Mouse (Mus musculus) myocyte (in vitro differentiated cells): ENCODE results near the gene Nkiras2. TPM values are rescaled to one million over a fixed set of nuclear protein-coding genes. Genes with fewer than 3 reads are reported as not detected.

ENCODE experiments used
- H3K27me3 ChIP-seq: one replicate; pipeline ENCODE4 v1.6.1; 2011; ENCODE audit not compliant: control insufficient read depth, insufficient read depth, insufficient read length
- H3K36me3 ChIP-seq: one replicate; pipeline ENCODE4 v1.6.1; 2011; ENCODE audit not compliant: control insufficient read depth, insufficient read depth
- H3K4me2 ChIP-seq: one replicate; pipeline ENCODE4 v1.6.1; 2011; ENCODE audit warnings: low read depth, control low read depth
- H3K4me3 ChIP-seq: one replicate; pipeline ENCODE4 v1.5.1; 2011; ENCODE audit warnings: mild to moderate bottlenecking, control low read depth, moderate library complexity
- H3K79me2 ChIP-seq: one replicate; pipeline ENCODE4 v1.6.1; 2011; ENCODE audit not compliant: control insufficient read depth, insufficient read depth
- H3ac ChIP-seq: one replicate; pipeline ENCODE4 v1.6.1; 2011; ENCODE audit not compliant: control insufficient read depth, insufficient read length
- CEBPB ChIP-seq: IDR thresholded peaks from 2 replicates; pipeline ENCODE4 v1.6.1; 2011; ENCODE audit warnings: mild to moderate bottlenecking, moderate library complexity; ENCODE audit not compliant: poor library complexity, insufficient read depth, severe bottlenecking
- E2F4 ChIP-seq: IDR thresholded peaks from one replicate; pipeline ENCODE4 v1.6.1; 2011; ENCODE audit warnings: mild to moderate bottlenecking, control low read depth, moderate library complexity; ENCODE audit not compliant: insufficient read depth
- MAX ChIP-seq: IDR thresholded peaks from one replicate; pipeline ENCODE4 v1.6.1; 2011; ENCODE audit warnings: low read depth, mild to moderate bottlenecking, control low read depth
- MYOD1 ChIP-seq, 3 experiments: IDR thresholded peaks; one replicate each; pipeline ENCODE4 v1.6.1; 2011; ENCODE audit warnings: control low read depth in 2 of 3, low read depth in 2 of 3, mild to moderate bottlenecking in 2 of 3, moderate library complexity in 1 of 3; ENCODE audit not compliant: insufficient read length in 2 of 3, control insufficient read depth in 1 of 3
- MYOG ChIP-seq, 3 experiments: IDR thresholded peaks; one replicate each; pipeline ENCODE4 v1.6.1; 2011; ENCODE audit warnings: control low read depth in 2 of 3, low read depth in 2 of 3, mild to moderate bottlenecking in 2 of 3; ENCODE audit not compliant: insufficient read length in 2 of 3, control insufficient read depth in 1 of 3, insufficient read depth in 1 of 3
- POLR2A ChIP-seq: IDR thresholded peaks from one replicate; pipeline ENCODE4 v1.6.1; 2011; ENCODE audit warnings: low read depth, mild to moderate bottlenecking, control low read depth, moderate library complexity; ENCODE audit not compliant: insufficient read length
- POLR2AphosphoS2 ChIP-seq: IDR thresholded peaks from one replicate; pipeline ENCODE4 v1.6.1; 2011; ENCODE audit warnings: low read depth, control low read depth; ENCODE audit not compliant: insufficient read length
- REST ChIP-seq: IDR thresholded peaks from one replicate; pipeline ENCODE4 v1.6.1; 2011; ENCODE audit warnings: mild to moderate bottlenecking, control low read depth, moderate library complexity; ENCODE audit not compliant: insufficient read depth, insufficient read length
- SRF ChIP-seq: IDR thresholded peaks from one replicate; pipeline ENCODE4 v1.6.1; 2011; ENCODE audit warnings: low read depth; ENCODE audit not compliant: control insufficient read depth, insufficient read length
- TCF12 ChIP-seq: IDR thresholded peaks from one replicate; pipeline ENCODE4 v1.6.1; 2011; ENCODE audit warnings: mild to moderate bottlenecking, control low read depth; ENCODE audit not compliant: poor library complexity, insufficient read depth, severe bottlenecking
- TCF3 ChIP-seq: IDR thresholded peaks from one replicate; pipeline ENCODE4 v1.6.1; 2011; ENCODE audit warnings: low read depth, control low read depth; ENCODE audit not compliant: insufficient read length
- USF1 ChIP-seq: IDR thresholded peaks from one replicate; pipeline ENCODE4 v1.6.1; 2011; ENCODE audit warnings: low read depth, mild to moderate bottlenecking, control low read depth, moderate library complexity
- polyA plus RNA-seq: library from polyadenylated mRNA; unstranded; fragments of >200 nt; fragmentation: generic; extraction: Trizol; gene quantifications from one replicate; pipeline ENCODE4 v1.2.1, GENCODE M21; 2012; ENCODE audit warnings: missing spikeins

Gene Nkiras2
- polyA plus RNA-seq, 1 experiment: 130 TPM

DNA sequence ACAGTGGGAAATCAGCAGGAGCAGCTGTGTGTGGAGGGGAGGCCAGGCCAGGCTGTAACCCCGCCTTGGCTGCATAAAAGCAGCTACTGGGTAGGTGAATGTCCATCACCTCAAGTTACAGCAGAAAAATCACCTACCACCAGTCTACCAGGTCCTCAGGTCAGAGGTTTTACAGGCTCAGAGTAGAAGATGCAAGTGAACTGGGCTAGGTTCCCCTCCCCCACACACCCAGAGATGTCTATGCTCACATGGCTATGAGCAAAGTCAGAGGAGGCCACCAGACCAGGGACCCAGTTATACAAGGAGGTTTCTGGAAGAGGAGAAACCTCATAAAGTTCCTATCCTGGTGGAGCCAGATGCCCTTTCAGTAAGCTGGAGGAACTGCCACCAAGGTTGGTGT lies 52.0 kb downstream of the Nkiras2 start:
- Histone ChIP-seq H3K27me3 (peaks cover 35% of the 10 kb centered on the region), H3K79me2 (no peaks in the 10 kb centered on the region), H3K36me3 (no peaks in the 10 kb centered on the region), H3ac (no peak overlapping the region), H3K4me3 (no peak overlapping the region), H3K4me2 (no peak overlapping the region)
- TF ChIP-seq REST (no peak), CEBPB (no peak), SRF (no peak), USF1 (no peak), POLR2A (no peak), TCF3 (no peak), MAX (no peak), E2F4 (no peak), POLR2AphosphoS2 (no peak), MYOD1 (IDR thresholded peaks at IDR 0.05; ENCODE audit: control insufficient read depth in 1 of 3, insufficient read length in 2 of 3, low read depth in 2 of 3) (no peak), MYOG (IDR thresholded peaks at IDR 0.05; ENCODE audit: control insufficient read depth in 1 of 3, insufficient read depth in 1 of 3, insufficient read length in 2 of 3, low read depth in 2 of 3) (no peak), TCF12 (no peak)

DNA sequence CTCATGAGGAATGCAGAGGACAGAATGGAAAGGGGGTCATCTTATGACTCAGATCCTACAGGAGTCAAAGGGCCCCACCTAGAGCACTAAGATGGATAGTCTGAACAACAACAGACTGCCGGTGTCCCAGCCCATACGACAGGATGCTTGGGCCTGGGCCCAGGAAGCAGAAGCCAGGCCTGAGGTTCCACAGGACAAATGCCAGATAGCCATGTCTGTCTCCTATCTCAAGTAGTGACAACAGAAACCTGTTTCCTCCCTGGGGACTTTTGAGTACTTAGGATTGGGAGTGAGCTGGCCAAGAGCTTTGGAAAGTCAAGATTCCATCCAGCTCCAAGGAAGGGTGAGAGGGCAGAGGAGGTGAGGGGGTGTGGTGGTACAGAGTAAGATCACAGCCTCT lies 52.9 kb downstream of the Nkiras2 start:
- TF ChIP-seq CEBPB (no peak), SRF (no peak), REST (no peak), MAX (no peak), MYOD1 (IDR thresholded peaks at IDR 0.05; ENCODE audit: control insufficient read depth in 1 of 3, insufficient read length in 2 of 3, low read depth in 2 of 3) (no peak), TCF3 (no peak), USF1 (no peak), MYOG (IDR thresholded peaks at IDR 0.05; ENCODE audit: control insufficient read depth in 1 of 3, insufficient read depth in 1 of 3, insufficient read length in 2 of 3, low read depth in 2 of 3) (no peak), E2F4 (no peak), TCF12 (no peak)
- Histone ChIP-seq H3K4me3 (no peak overlapping the region), H3K79me2 (no peaks in the 10 kb centered on the region), H3ac (no peak overlapping the region), H3K36me3 (no peaks in the 10 kb centered on the region), H3K27me3 (peaks cover 35% of the 10 kb centered on the region), H3K4me2 (no peak overlapping the region)

DNA sequence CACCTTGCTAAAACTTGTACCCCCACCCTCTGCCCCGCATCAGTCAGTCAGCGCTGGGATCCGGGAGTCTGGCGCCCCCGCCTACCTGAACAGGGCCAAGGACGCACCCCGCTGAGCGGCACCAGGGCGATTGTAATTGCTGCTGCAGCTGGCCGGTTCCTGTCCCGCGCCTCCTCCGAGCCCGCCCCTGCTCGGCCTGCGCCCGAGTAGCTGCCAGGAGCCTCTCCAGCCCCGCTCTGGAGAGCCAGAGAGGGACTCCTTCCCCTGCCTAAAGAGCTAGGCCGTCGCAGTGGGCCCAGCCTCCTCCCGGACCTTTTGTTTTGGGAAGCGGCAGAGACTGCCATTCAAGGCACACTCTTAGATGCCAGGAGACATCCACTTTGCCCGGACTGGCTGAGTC lies 54.1 kb downstream of the Nkiras2 start:
- no peaks in the 10 kb centered on the region for H3K36me3 ChIP-seq
- H3K27me3 ChIP-seq: peaks cover 35% of the 10 kb centered on the region
- no peak overlapping the region for H3ac ChIP-seq
- H3K4me2 ChIP-seq: no peak overlapping the region
- no peaks in the 10 kb centered on the region for H3K79me2 ChIP-seq
- no peak for TF ChIP-seq E2F4
- TF ChIP-seq MYOD1 (IDR thresholded peaks at IDR 0.05; ENCODE audit: control insufficient read depth in 1 of 3, insufficient read length in 2 of 3, low read depth in 2 of 3): peak in 1 of 3 experiments; percentile 29
- TF ChIP-seq USF1: no peak
- TF ChIP-seq TCF3: no peak
- TF ChIP-seq MAX: no peak
- no peak for TF ChIP-seq POLR2AphosphoS2
- no peak for TF ChIP-seq CEBPB
- H3K4me3 ChIP-seq: no peak overlapping the region

Other genes starting within 250 kb of the Nkiras2 start
- 161 TPM for gene Jup, start 221.5 kb upstream of the Nkiras2 start, polyA plus RNA-seq
- gene P3h4, start 204.4 kb upstream of the Nkiras2 start, polyA plus RNA-seq: 115 TPM
- gene Fkbp10, start 203.5 kb upstream of the Nkiras2 start, polyA plus RNA-seq: 162 TPM
- gene Nt5c3b, start 177.4 kb upstream of the Nkiras2 start, polyA plus RNA-seq: 47.6 TPM
- 0.20 TPM for gene Klhl10, start 177.3 kb upstream of the Nkiras2 start, polyA plus RNA-seq
- 3.6 TPM for gene Klhl11, start 146.5 kb upstream of the Nkiras2 start, polyA plus RNA-seq
- gene Acly, start 91.2 kb upstream of the Nkiras2 start, polyA plus RNA-seq: 95.5 TPM
- gene Ttc25, start 73.6 kb upstream of the Nkiras2 start, polyA plus RNA-seq: 0.71 TPM
- gene Cnp, start 44.3 kb upstream of the Nkiras2 start, polyA plus RNA-seq: 18.5 TPM
- 113 TPM for gene Dnajc7, start 924 bp downstream of the Nkiras2 start, polyA plus RNA-seq
- 0.24 TPM for gene Zfp385c, start 73.2 kb downstream of the Nkiras2 start, polyA plus RNA-seq
- 0.40 TPM for gene Dhx58, start 85.0 kb downstream of the Nkiras2 start, polyA plus RNA-seq
- 29.9 TPM for gene Kat2a, start 93.2 kb downstream of the Nkiras2 start, polyA plus RNA-seq
- gene Hspb9, start 94.6 kb downstream of the Nkiras2 start, polyA plus RNA-seq: 0.23 TPM
- 128 TPM for gene Rab5c, start 119.0 kb downstream of the Nkiras2 start, polyA plus RNA-seq
- gene Kcnh4, start 140.7 kb downstream of the Nkiras2 start, polyA plus RNA-seq: 0.05 TPM
- gene Hcrt, start 143.7 kb downstream of the Nkiras2 start, polyA plus RNA-seq: not detected
- gene Ghdc, start 151.7 kb downstream of the Nkiras2 start, polyA plus RNA-seq: 10.4 TPM
- gene Stat5b, start 231.5 kb downstream of the Nkiras2 start, polyA plus RNA-seq: 12.0 TPM
- gene Stat5a, start 240.1 kb downstream of the Nkiras2 start, polyA plus RNA-seq: 27.2 TPM